Mouse (Mus musculus) embryonic fibroblast, embryonic 13.5 days (primary cell): ENCODE data around the gene Fkbp15. TPM values are rescaled to one million over a fixed set of nuclear protein-coding genes. Genes with fewer than 3 reads are reported as not detected.
A peak's percentile ranks its signal among the peaks of the same experiment; 100 is the strongest.

ENCODE experiments used
- H3K27ac ChIP-seq: 2 replicates; pipeline ENCODE4 v1.5.1; 2012; ENCODE audit warnings: low read length, control low read depth, inconsistent platforms; ENCODE audit not compliant: insufficient read depth
- H3K4me1 ChIP-seq: 2 replicates; pipeline ENCODE4 v1.6.1; 2011; ENCODE audit warnings: low read length; ENCODE audit not compliant: control insufficient read depth, insufficient read depth
- H3K4me3 ChIP-seq: 2 replicates; pipeline ENCODE4 v1.5.1; 2011; ENCODE audit warnings: mild to moderate bottlenecking, control low read depth, low read length; ENCODE audit not compliant: insufficient read depth
- CTCF ChIP-seq: IDR thresholded peaks from 2 replicates; pipeline ENCODE4 v1.5.1; 2011; ENCODE audit warnings: mild to moderate bottlenecking, control low read depth, low read length, moderate library complexity, borderline replicate concordance; ENCODE audit not compliant: insufficient read depth
- POLR2A ChIP-seq: IDR thresholded peaks from 2 replicates; pipeline ENCODE4 v1.6.1; 2011; ENCODE audit warnings: low read depth, mild to moderate bottlenecking, control low read depth, low read length, moderate library complexity
- polyA plus RNA-seq: library from polyadenylated mRNA; stranded (reverse); fragments of >200 nt; gene quantifications from 2 replicates; pipeline ENCODE4 v1.2.4, GENCODE M21; 2011; ENCODE audit warnings: low read depth; ENCODE audit not compliant: missing spikeins, insufficient read length

Gene Fkbp15
- polyA plus RNA-seq, 1 experiment = 33.1 TPM

DNA sequence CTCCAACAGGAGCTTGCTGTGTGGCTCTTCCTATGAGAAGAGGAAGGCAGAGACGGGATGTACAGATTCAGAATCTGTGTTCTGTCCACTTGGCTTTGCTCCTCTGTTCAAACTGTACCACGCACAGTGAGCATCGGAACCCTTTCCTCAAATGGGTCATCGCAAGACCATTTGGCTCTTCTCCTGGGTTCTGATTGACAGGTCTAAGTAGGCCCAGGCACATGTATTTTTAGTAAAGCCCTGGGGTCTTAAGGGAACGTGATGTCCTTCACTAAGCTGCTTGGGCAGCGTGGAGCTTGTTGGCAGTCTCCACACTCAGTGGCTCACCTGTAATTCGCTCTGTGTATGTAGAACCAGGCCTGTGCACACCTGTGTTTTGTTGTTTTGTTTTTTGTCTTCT, 71.1 kb downstream of the Fkbp15 start:
- Histone ChIP-seq H3K27ac (no peak overlapping the region), H3K4me3 (no peak overlapping the region), H3K4me1 (0 out of 2 replicates have a peak, but pooled peaks cover 7% of the 10 kb centered on the region)
- no peak for TF ChIP-seq POLR2A
- TF ChIP-seq CTCF = no peak

DNA sequence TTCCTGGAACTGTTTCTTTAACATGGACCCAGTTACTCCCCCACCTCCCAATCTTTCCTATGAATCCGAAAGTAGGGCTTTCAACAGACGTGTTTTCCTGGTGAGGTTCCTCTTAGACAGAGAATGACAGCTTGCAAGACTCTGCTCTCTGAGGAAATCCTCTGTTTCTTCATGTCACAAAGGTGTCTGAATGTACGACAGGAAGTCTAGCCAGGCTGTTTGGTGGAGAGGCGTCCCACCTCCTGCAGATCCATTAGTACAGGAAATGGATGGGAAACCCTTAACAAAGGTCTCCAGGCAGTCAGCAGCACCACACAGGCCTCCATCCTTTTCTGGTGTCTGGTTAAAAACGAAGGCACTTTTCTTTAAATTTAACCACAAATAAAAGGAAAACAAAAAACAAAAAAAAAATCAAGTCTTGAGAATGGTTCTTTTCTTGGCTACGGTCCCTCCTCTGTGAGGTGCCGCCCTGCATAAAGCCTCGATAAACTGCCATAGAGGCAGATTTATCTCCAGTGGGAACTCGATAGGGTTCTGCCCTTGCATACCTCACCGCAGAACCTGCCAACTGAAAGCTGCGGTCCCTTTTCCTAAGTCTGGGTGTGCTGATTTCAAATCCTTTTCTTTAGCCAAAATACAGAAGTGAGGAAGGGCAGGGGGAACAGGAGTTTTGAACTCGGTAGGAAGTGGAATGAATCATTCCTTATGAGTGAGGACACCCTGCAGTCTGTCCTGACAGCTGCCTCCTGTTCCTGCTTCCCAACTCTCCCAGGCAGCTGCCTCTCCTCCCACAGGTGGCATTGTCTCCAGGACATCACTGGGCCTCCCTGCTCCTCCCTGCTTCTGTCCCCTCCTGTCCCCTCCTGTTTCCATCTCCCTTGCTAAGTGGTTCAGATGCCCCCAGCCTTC, 73.1 kb downstream of the Fkbp15 start:
- no peak for TF ChIP-seq CTCF
- no peak for TF ChIP-seq POLR2A
- H3K27ac ChIP-seq = no peak overlapping the region; the same call in 1 of the 2 replicates
- H3K4me1 ChIP-seq = 0 out of 2 replicates have a peak, but pooled peaks cover 7% of the 10 kb centered on the region
- H3K4me3 ChIP-seq = peak overlapping the region; percentile 52

DNA sequence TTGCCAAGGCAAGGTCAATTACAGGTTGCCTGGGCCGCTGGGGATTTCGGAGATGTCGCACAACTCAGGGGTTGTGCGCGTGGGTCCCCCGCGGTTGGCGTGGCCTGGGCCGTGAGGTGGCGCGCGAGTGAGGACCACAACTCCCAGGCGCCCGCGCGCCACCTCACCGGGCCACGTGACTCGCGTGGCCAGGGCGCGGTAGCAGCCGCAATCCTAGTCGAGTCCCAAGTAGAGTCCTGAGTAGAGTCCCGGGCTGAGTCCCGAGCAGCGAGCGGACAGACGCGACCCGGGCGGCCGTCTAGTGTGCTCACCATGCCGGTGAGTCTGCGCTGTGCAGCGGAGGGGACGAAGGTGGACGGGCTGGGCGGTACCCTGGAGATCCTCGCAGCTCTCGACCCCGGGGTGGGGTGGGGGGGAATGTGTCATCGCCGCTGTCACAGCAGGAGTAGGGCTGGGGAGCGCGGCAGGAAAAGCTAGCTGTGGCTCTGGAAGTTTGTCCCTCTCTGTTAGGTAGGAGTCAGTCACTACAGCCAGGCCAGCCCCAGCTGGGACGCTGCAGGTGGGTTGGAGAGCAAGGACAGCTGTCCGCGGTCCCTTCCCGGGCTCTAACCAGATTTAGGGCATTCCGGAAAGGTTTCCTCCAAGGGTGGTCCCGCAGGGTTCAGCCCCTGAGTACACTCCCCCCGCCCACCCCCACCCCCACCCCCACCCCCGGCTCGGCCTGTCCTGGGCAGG, 73.9 kb downstream of the Fkbp15 start:
- Histone ChIP-seq H3K4me1 (0 out of 2 replicates have a peak, but pooled peaks cover 7% of the 10 kb centered on the region), H3K4me3 (peak overlapping the region; percentile 52), H3K27ac (no peak overlapping the region)
- no peak for TF ChIP-seq CTCF
- peak; percentile 81 for TF ChIP-seq POLR2A

DNA sequence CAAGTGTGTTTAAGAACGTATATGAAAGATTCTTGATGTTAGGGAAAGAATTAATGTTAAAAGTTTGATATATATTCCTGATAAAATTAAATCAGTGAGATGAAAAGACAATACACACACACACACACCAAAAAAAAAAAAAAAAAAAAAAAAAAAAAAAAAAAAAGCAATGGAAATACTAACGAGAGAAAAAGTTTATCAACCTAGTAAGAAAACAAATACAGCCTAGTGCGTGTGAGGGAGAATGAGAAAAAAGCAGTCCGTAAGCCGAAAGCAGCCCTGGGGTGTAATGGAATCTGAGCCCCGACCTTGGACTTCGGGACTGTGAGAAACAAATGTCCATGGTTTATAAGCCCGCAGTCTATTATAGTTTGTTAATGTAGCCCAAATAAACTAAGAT, 74.8 kb downstream of the Fkbp15 start:
- no peak overlapping the region for H3K4me3 ChIP-seq
- 0 out of 2 replicates have a peak, but pooled peaks cover 7% of the 10 kb centered on the region for H3K4me1 ChIP-seq
- TF ChIP-seq POLR2A = no peak
- no peak for TF ChIP-seq CTCF
- no peak overlapping the region for H3K27ac ChIP-seq

DNA sequence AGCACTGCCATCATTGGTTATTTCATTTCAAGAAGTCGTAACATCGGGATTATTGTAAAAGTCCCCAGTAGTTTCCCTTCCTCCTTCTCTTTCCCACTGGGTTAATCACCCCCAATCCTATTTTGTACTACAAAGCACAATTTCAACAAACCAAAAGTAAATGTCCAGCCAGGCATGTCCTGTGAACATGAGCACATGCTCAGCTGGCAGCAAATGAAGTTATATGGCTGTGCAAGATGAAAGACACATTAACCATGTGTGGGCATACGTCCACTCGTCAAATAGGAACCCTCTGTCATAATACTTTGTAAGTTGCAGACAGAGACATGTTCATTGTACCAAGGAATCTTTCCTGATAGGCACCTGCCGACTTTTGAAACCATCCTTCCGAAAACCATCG, 77.4 kb downstream of the Fkbp15 start:
- Histone ChIP-seq H3K4me3 (no peak overlapping the region), H3K27ac (no peak overlapping the region), H3K4me1 (0 out of 2 replicates have a peak, but pooled peaks cover 5% of the 10 kb centered on the region)
- TF ChIP-seq CTCF = no peak
- TF ChIP-seq POLR2A = no peak

DNA sequence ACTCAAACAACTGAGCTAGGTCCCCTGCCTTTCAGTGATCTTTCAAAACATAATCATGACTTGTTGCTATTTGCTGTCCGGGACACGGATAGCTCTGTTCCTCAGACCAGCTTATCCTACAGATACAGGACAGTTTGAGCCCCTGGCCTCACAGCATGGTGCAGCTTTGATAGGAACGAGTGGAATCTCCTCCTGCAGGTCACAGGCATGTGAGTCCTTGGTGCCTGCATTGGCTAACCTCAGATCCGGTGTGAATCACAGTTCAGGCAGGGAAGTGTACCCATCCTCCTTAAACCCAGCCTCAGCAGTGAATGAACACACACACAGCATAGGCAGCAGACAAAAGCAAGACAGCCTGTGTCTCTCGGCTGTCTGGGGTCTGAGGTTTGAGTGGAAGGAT, 79.0 kb downstream of the Fkbp15 start:
- TF ChIP-seq POLR2A (no peak), CTCF (no peak)
- no peak overlapping the region for H3K27ac ChIP-seq
- H3K4me3 ChIP-seq = no peak overlapping the region
- no peaks in the 10 kb centered on the region for H3K4me1 ChIP-seq

DNA sequence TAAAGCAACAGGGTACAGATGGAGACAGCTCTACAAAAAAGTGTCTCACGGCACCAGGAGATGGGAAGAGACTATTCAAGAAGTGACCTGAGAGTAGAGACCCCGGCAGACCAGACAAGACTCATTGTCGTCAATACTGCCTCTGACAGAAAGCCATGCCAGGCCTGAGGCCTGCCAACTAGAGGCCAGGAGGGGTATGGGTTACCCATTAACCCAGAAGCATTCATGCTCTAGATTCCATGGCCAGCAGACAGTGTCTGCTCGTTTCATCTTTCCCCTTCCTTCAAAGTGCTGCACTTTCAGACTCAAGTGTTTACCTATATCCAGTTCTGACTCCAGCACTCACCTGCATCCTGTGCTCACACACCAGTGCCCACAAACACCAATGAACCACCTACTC, 82.3 kb downstream of the Fkbp15 start:
- no peaks in the 10 kb centered on the region for H3K4me1 ChIP-seq
- TF ChIP-seq CTCF (no peak), POLR2A (no peak)
- H3K27ac ChIP-seq = no peak overlapping the region
- H3K4me3 ChIP-seq = no peak overlapping the region

DNA sequence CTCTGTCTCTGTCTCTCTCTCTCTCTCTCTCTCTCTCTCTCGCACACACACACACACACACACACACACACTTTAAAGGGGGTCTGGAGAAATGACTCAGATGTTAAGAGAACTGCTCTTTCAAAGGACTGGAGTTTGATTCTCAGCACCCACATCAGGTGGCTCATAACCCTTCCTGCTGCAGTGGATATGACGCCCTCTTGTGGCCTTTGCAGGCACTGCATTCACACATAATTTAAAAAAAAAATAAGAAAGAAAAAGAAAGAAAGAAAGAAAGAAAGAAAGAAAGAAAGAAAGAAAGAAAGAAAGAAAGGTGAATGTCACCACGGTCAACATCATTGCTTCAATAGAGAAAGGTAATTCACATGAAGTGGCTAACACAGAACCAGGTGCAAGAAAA, 83.1 kb downstream of the Fkbp15 start:
- Histone ChIP-seq H3K27ac (no peak overlapping the region), H3K4me1 (no peaks in the 10 kb centered on the region), H3K4me3 (no peak overlapping the region)
- TF ChIP-seq POLR2A = no peak
- no peak for TF ChIP-seq CTCF

DNA sequence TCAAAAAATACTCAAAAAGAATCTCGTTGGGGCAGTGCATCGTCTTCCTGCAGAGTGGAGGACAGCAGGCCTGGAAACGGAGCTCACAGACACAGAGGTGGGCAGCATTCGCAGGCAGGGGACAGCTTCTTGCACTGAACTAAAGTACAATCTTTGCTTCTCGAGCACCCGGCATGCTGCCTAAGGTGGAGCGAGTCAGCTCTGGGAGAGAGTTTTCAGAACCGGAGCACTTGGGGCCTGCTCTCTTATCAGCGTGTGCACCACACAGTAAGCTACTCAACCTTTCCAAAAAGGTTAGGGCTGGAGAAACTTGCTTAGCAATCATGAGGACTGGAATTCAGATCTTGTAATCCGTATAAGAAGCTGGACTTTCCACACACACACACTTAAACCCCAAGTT, 83.7 kb downstream of the Fkbp15 start:
- no peak for TF ChIP-seq POLR2A
- no peak for TF ChIP-seq CTCF
- no peak overlapping the region for H3K27ac ChIP-seq
- H3K4me1 ChIP-seq = no peaks in the 10 kb centered on the region
- H3K4me3 ChIP-seq = no peak overlapping the region
